Mouse (Mus musculus) embryonic facial prominence, embryonic 11.5 days (tissue): Measurements from ENCODE around the gene Rab17. TPM values are rescaled to one million over a fixed set of nuclear protein-coding genes. Genes with fewer than 3 reads are reported as not detected.

Experiments used
- ATAC-seq: fragments of 200-750 bp; cut with Nextera tagmentation; replicated peaks from 2 replicates; pipeline ENCODE4 v1.8.0; 2017; ENCODE audit warnings: low read depth; ENCODE audit not compliant: insufficient number of reproducible peaks, low FRiP score, low TSS enrichment
- DNase-seq: peaks from one replicate; pipeline ENCODE4 v3.0.0-alpha.2; 2015; ENCODE audit warnings: low spot score
- H3K27ac ChIP-seq: fragments of 300-500 bp; sonication (generic); replicated peaks from 2 replicates; pipeline ENCODE4 v1.5.1; 2014; ENCODE audit warnings: mild to moderate bottlenecking, low read depth, low read length, control low read depth
- H3K27me3 ChIP-seq: fragments of 300-500 bp; sonication (generic); 2 replicates; pipeline ENCODE4 v1.6.1; 2014; ENCODE audit warnings: mild to moderate bottlenecking, low read length, moderate library complexity, mixed read lengths; ENCODE audit not compliant: control insufficient read depth, insufficient read depth
- H3K36me3 ChIP-seq: fragments of 300-500 bp; sonication (generic); replicated peaks from 2 replicates; pipeline ENCODE4 v1.6.1; 2014; ENCODE audit warnings: low read depth, mild to moderate bottlenecking, low read length, moderate library complexity, mixed read lengths; ENCODE audit not compliant: control insufficient read depth, insufficient read depth
- H3K4me1 ChIP-seq: fragments of 300-500 bp; sonication (generic); 2 replicates; pipeline ENCODE4 v1.6.1; 2014; ENCODE audit warnings: low read length, mixed read lengths; ENCODE audit not compliant: control insufficient read depth, insufficient read depth
- H3K4me2 ChIP-seq: fragments of 300-500 bp; sonication (generic); 2 replicates; pipeline ENCODE4 v1.6.1; 2014; ENCODE audit warnings: low read depth, mild to moderate bottlenecking, control low read depth, low read length, moderate library complexity
- H3K4me3 ChIP-seq: fragments of 300-500 bp; sonication (generic); 2 replicates; pipeline ENCODE4 v1.5.1; 2014; ENCODE audit warnings: low read depth, low read length, control low read depth
- H3K9ac ChIP-seq: fragments of 300-500 bp; sonication (generic); replicated peaks from 2 replicates; pipeline ENCODE4 v1.6.1; 2014; ENCODE audit warnings: mild to moderate bottlenecking, control low read depth, low read length
- H3K9me3 ChIP-seq: fragments of 300-500 bp; sonication (generic); replicated peaks from 2 replicates; pipeline ENCODE4 v1.6.1; 2016; ENCODE audit warnings: mild to moderate bottlenecking, low read length, inconsistent platforms, mixed read lengths; ENCODE audit not compliant: control insufficient read depth
- WGBS: fragments of 180-500 bp; shearing (Covaris S2); extraction: QIAGEN DNeasy Blood & Tissue Kit; methylation state at CpG from one replicate; pipeline ENCODE4 v1.1.7; 2014; 5-methylcytosine and 5-hydroxymethylcytosine counted together
- polyA plus RNA-seq: library from polyadenylated mRNA; unstranded; fragments of >200 nt; fragmentation: Nextera tagmentation; extraction: Ambion mirVana; gene quantifications from 2 replicates; pipeline ENCODE4 v1.2.1, GENCODE M21; 2014

The Rab17 gene
- polyA plus RNA-seq, 1 experiment from 2014 or later = 0.70 TPM

- Histone ChIP-seq H3K9me3 (no peaks in the 10 kb centered on the region; the same call in 1 of the 2 replicates), H3K9ac (no peak overlapping the region), H3K4me3 (no peak overlapping the region), H3K4me2 (no peak overlapping the region), H3K27me3 (no peaks in the 10 kb centered on the region), H3K36me3 (no peaks in the 10 kb centered on the region), H3K27ac (no peak overlapping the region), H3K4me1 (no peaks in the 10 kb centered on the region)
- 84% methylated on average over 9 of the region's 9 CpGs for WGBS
- no peak for ATAC-seq
- no peak for DNase-seq
These were observed 47.8 kb downstream of the Rab17 start for GRCm38 (mm10) chr1:90921687-90922086.

DNA sequence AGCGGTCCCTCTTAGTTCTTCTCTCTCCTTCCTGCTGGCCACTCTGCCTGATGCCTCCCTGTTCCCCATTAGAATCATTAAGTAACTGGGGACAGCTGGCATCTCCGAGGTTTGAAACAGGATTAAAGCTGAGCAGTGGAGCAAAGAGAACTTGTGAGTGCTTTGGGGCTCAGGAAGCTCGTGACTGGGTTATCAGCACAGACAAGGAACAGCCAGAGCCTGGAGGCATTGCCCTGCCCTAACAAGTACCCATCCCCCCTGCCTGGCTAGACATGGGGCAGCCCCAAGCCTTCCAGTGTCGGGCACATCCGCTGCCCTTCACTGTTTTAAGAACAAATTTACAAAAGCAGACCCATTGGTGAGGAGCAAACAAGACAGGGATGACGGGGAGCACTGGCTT is 52.0 kb downstream of the Rab17 start:
- Histone ChIP-seq H3K4me3 (no peak overlapping the region), H3K9me3 (no peaks in the 10 kb centered on the region; the same call in 1 of the 2 replicates), H3K4me1 (no peaks in the 10 kb centered on the region), H3K27ac (no peak overlapping the region), H3K36me3 (no peaks in the 10 kb centered on the region), H3K9ac (no peak overlapping the region), H3K4me2 (no peak overlapping the region), H3K27me3 (no peaks in the 10 kb centered on the region)
- 43% methylated on average over 6 of the region's 6 CpGs for WGBS
- ATAC-seq (no peak), DNase-seq (no peak)

GRCm38 (mm10) chr1:90914948-90915569 is 54.4 kb downstream of the Rab17 start, which contains the start of gene Mlph:
Gene Mlph, plus strand, starts transcription at chr1:90915085.
- peak within 1 kb of the TSS; percentile 15 for H3K9ac ChIP-seq
- ATAC-seq (no peak), DNase-seq (peak; percentile 33)
- H3K36me3 ChIP-seq = no peaks in the 10 kb centered on the region
- peak within 1 kb of the TSS; percentile 27 for H3K4me2 ChIP-seq
- no peaks in the 10 kb centered on the region; the same call in 1 of the 2 replicates for H3K9me3 ChIP-seq
- H3K4me1 ChIP-seq = no peaks in the 10 kb centered on the region
- WGBS = 11% methylated on average over 18 of the region's 18 CpGs
- no peaks in the 10 kb centered on the region for H3K27me3 ChIP-seq
- H3K4me3 ChIP-seq = no peak within 1 kb of the TSS
- H3K27ac ChIP-seq = no peak within 1 kb of the TSS

- DNase-seq (no peak), ATAC-seq (no peak)
- Histone ChIP-seq H3K4me2 (no peak overlapping the region), H3K9me3 (no peaks in the 10 kb centered on the region), H3K9ac (no peak overlapping the region), H3K4me1 (no peaks in the 10 kb centered on the region), H3K27ac (no peak overlapping the region), H3K27me3 (no peaks in the 10 kb centered on the region), H3K36me3 (no peaks in the 10 kb centered on the region), H3K4me3 (no peak overlapping the region)
- WGBS = 76% methylated on average over 6 of the region's 6 CpGs
These were observed 56.2 kb downstream of the Rab17 start for GRCm38 (mm10) chr1:90913231-90913630.

DNA sequence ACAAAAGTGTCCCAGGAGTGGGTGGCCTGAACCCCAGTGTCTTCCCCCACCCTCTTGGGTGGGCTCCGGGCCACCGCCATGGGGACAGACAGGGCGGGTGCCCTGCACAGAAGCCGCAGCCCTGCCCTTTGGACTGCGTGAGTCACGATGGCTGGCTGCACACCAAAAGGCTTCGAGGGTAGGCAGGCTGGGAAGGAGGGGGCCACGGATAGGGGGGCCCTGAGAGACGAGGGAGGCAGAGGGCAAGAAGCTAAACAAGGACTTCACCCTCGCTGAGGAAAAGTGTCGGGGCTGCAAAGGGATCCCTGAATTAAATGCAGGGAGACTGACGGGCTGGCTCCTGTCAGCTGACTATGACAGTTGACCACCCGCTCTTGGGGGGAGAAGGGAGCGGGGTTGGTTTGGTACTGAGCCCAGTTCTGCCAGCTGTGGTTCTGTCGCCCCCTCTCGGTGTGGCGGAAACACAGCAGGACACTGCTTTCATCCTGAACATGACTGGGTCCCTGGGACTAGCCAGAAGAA is 59.8 kb downstream of the Rab17 start:
- no peaks in the 10 kb centered on the region for H3K9me3 ChIP-seq
- H3K27ac ChIP-seq = no peak overlapping the region
- ATAC-seq (no peak), DNase-seq (no peak)
- H3K4me1 ChIP-seq = no peaks in the 10 kb centered on the region
- H3K9ac ChIP-seq = no peak overlapping the region
- H3K36me3 ChIP-seq = no peaks in the 10 kb centered on the region
- H3K4me2 ChIP-seq = no peak overlapping the region
- WGBS = 45% methylated on average over 17 of the region's 17 CpGs
- no peaks in the 10 kb centered on the region for H3K27me3 ChIP-seq
- no peak overlapping the region for H3K4me3 ChIP-seq

- no peak for DNase-seq
- H3K9me3 ChIP-seq = no peaks in the 10 kb centered on the region
- no peaks in the 10 kb centered on the region for H3K36me3 ChIP-seq
- no peak overlapping the region for H3K27ac ChIP-seq
- H3K4me3 ChIP-seq = no peak overlapping the region
- ATAC-seq = no peak
- H3K9ac ChIP-seq = no peak overlapping the region
- H3K4me2 ChIP-seq = no peak overlapping the region
- H3K27me3 ChIP-seq = no peaks in the 10 kb centered on the region
- H3K4me1 ChIP-seq = no peaks in the 10 kb centered on the region
These were observed 60.3 kb downstream of the Rab17 start for GRCm38 (mm10) chr1:90909161-90909560.

Other genes with a start within 250 kb of the Rab17 start
- 17.4 and 19.5 TPM in 2 replicates for gene Col6a3, start 125.7 kb downstream of the Rab17 start, polyA plus RNA-seq
- gene Mlph, start 54.6 kb downstream of the Rab17 start, polyA plus RNA-seq = 0.07 and 0.31 TPM in 2 replicates
- not detected in 2 replicates for gene Prlh, start 16.6 kb downstream of the Rab17 start, polyA plus RNA-seq
- gene Lrrfip1, start 29.1 kb upstream of the Rab17 start, polyA plus RNA-seq = 28.5 and 30.0 TPM in 2 replicates
- gene Rbm44, start 175.4 kb upstream of the Rab17 start, polyA plus RNA-seq = 0.43 and 0.74 TPM in 2 replicates
- gene Ramp1, start 210.2 kb upstream of the Rab17 start, polyA plus RNA-seq = 0.21 and 0.41 TPM in 2 replicates